8 mouse cellular contexts compared by ENCODE assay signal in the genomic region with DNA sequence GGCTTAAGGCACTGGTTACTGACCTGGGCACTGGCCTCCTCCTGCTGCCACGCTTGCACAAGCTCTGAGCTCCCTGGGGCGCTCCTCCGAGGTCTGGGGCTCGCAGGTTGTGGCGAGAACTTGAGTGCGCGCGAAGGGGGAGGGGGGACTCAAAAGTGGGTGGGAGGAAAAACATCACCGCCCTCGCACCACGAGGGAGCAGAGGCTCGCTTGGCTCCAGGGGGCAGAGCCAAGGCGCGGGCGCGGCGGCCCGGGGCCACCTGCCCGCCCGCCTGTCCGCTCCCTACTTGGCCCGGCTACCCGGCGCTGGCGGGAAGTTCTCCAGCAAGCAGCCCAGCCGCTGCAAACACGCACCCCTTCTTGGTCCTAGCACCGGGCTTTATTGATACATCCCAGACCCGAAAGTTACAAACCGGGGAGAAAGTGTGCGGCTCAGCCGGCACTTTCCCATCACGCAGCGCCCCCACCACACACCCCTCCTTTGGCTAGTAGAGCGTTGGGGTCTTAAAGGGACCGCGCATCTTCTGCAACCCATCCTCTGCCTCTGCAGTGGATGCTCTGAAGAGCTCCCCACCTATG. TPM values are rescaled to one million over a fixed set of nuclear protein-coding genes. Genes with fewer than 3 reads are reported as not detected.
DNase-seq lines count a peak whose midpoint lies in the region; ATAC-seq and TF ChIP-seq lines count a peak whose summit lies in the region.

A gene (minus strand): TSS at position 472 of the 579 bp plus-strand sequence.

- DNase-seq in CD4-positive helper T cell, adult 2 months (ENCODE audit: low read depth, low spot score): peak; percentile 0
- DNase-seq in midbrain, embryonic 14.5 days: peak; percentile 28
- DNase-seq in spleen, postnatal 36 days (ENCODE audit: low spot score in 2 of 2): no peak
- no peak for DNase-seq in natural killer cell, adult 2 months (ENCODE audit: low spot score in 2 of 2)

- H3K4me2 ChIP-seq in forebrain, embryonic 12.5 days: peak within 1 kb of the TSS; percentile 57
- H3K4me2 ChIP-seq in hindbrain, embryonic 13.5 days: peak within 1 kb of the TSS; percentile 65
- H3K4me2 ChIP-seq in limb, embryonic 12.5 days: peak within 1 kb of the TSS; percentile 56
- H3K4me2 ChIP-seq in midbrain, embryonic 14.5 days (ENCODE audit: low read length): peak within 1 kb of the TSS; percentile 61

- H3K27me3 ChIP-seq in E14TG2a.4 (ENCODE audit: insufficient read depth, low read length): peaks cover 11% of the 10 kb centered on the region; the same call in 1 of the 2 replicates
- peaks cover 47% of the 10 kb centered on the region for H3K27me3 ChIP-seq in forebrain, embryonic 12.5 days
- peaks cover 42% of the 10 kb centered on the region for H3K27me3 ChIP-seq in hindbrain, embryonic 13.5 days
- H3K27me3 ChIP-seq in limb, embryonic 12.5 days: peaks cover 45% of the 10 kb centered on the region
- peaks cover 10% of the 10 kb centered on the region; the same call in 1 of the 2 replicates for H3K27me3 ChIP-seq in midbrain, embryonic 14.5 days (ENCODE audit: control insufficient read depth, insufficient read depth, low read length)

- H3K36me3 ChIP-seq in E14TG2a.4 (ENCODE audit: insufficient read depth, low read length): no peaks in the 10 kb centered on the region
- H3K36me3 ChIP-seq in forebrain, embryonic 12.5 days (replicated peaks): no peaks in the 10 kb centered on the region
- no peaks in the 10 kb centered on the region for H3K36me3 ChIP-seq in hindbrain, embryonic 13.5 days
- H3K36me3 ChIP-seq in limb, embryonic 12.5 days: no peaks in the 10 kb centered on the region
- no peaks in the 10 kb centered on the region for H3K36me3 ChIP-seq in midbrain, embryonic 14.5 days (ENCODE audit: control insufficient read depth, insufficient read depth, low read length)

- peak within 1 kb of the TSS; percentile 71 for H3K4me3 ChIP-seq in E14TG2a.4 (replicated peaks; ENCODE audit: low read length)
- H3K4me3 ChIP-seq in forebrain, embryonic 12.5 days (replicated peaks): peak within 1 kb of the TSS; percentile 47
- H3K4me3 ChIP-seq in hindbrain, embryonic 13.5 days: peak within 1 kb of the TSS; percentile 49
- peak within 1 kb of the TSS; percentile 46 for H3K4me3 ChIP-seq in limb, embryonic 12.5 days (replicated peaks)
- H3K4me3 ChIP-seq in midbrain, embryonic 14.5 days (replicated peaks; ENCODE audit: low read depth, low read length): peak within 1 kb of the TSS; percentile 41

- H3K4me1 ChIP-seq in E14TG2a.4 (replicated peaks; ENCODE audit: low read depth, low read length): no peaks in the 10 kb centered on the region
- no peaks in the 10 kb centered on the region for H3K4me1 ChIP-seq in forebrain, embryonic 12.5 days
- H3K4me1 ChIP-seq in hindbrain, embryonic 13.5 days (replicated peaks): no peaks in the 10 kb centered on the region
- H3K4me1 ChIP-seq in limb, embryonic 12.5 days (replicated peaks): no peaks in the 10 kb centered on the region
- H3K4me1 ChIP-seq in midbrain, embryonic 14.5 days (ENCODE audit: control insufficient read depth, insufficient read depth, low read length): 0 out of 2 replicates have a peak, but pooled peaks cover 2% of the 10 kb centered on the region

- H3K9me3 ChIP-seq in E14TG2a.4 (ENCODE audit: low read length): no peaks in the 10 kb centered on the region
- H3K9me3 ChIP-seq in forebrain, embryonic 12.5 days: no peaks in the 10 kb centered on the region
- no peaks in the 10 kb centered on the region for H3K9me3 ChIP-seq in hindbrain, embryonic 13.5 days
- no peaks in the 10 kb centered on the region for H3K9me3 ChIP-seq in limb, embryonic 12.5 days
- no peaks in the 10 kb centered on the region for H3K9me3 ChIP-seq in midbrain, embryonic 14.5 days (ENCODE audit: control insufficient read depth, low read length)

- peak within 1 kb of the TSS; percentile 38 for H3K9ac ChIP-seq in forebrain, embryonic 12.5 days
- peak within 1 kb of the TSS; percentile 55 for H3K9ac ChIP-seq in hindbrain, embryonic 13.5 days
- H3K9ac ChIP-seq in limb, embryonic 12.5 days (replicated peaks): peak within 1 kb of the TSS; percentile 48; the same call in 1 of the 2 replicates
- H3K9ac ChIP-seq in midbrain, embryonic 14.5 days (replicated peaks; ENCODE audit: low read length): no peak within 1 kb of the TSS; the same call in 1 of the 2 replicates

- peak; percentile 71; the same call in 1 of the 2 replicates for ATAC-seq in forebrain, embryonic 12.5 days (ENCODE audit: low FRiP score)
- peak; percentile 61 for ATAC-seq in hindbrain, embryonic 13.5 days (ENCODE audit: low FRiP score)
- ATAC-seq in limb, embryonic 12.5 days (ENCODE audit: insufficient number of reproducible peaks, insufficient read depth, low FRiP score, low TSS enrichment, low read depth): peak; percentile 68; the same call in 1 of the 2 replicates
- ATAC-seq in midbrain, embryonic 14.5 days (ENCODE audit: low FRiP score, low TSS enrichment): peak; percentile 43; the same call in 1 of the 2 replicates

- no peak within 1 kb of the TSS for H3K27ac ChIP-seq in forebrain, embryonic 12.5 days
- H3K27ac ChIP-seq in hindbrain, embryonic 13.5 days: no peak within 1 kb of the TSS
- no peak within 1 kb of the TSS for H3K27ac ChIP-seq in limb, embryonic 12.5 days
- H3K27ac ChIP-seq in midbrain, embryonic 14.5 days (replicated peaks; ENCODE audit: low read depth, low read length): no peak within 1 kb of the TSS

- TF ChIP-seq CTCF in E14TG2a.4 (conservative IDR thresholded peaks at IDR 0.05; ENCODE audit: low read length): no peak

- 20% methylated on average over 17 of the region's 37 CpGs for WGBS in forebrain, embryonic 12.5 days
- 15% methylated on average over 34 of the region's 37 CpGs for WGBS in hindbrain, embryonic 13.5 days
- 14% methylated on average over 21 of the region's 37 CpGs for WGBS in limb, embryonic 12.5 days
- 25% methylated on average over 37 of the region's 37 CpGs for WGBS in midbrain, embryonic 14.5 days

RNA-seq across cellular contexts. Expression of the gene that starts here (rescaled TPM):
- polyA plus RNA-seq in forebrain, embryonic 12.5 days (2016; fragmentation: Nextera tagmentation; extraction: Ambion mirVana): 3.9 and 5.5 TPM in 2 replicates
- polyA plus RNA-seq in hindbrain, embryonic 13.5 days (2015; fragmentation: Nextera tagmentation; extraction: Ambion mirVana): 2.7 and 4.6 TPM in 2 replicates
- 20.4 and 28.1 TPM in 2 replicates for polyA plus RNA-seq in limb, embryonic 12.5 days (2016; fragmentation: Nextera tagmentation; extraction: Ambion mirVana)
- polyA plus RNA-seq in midbrain, embryonic 14.5 days (2014; fragmentation: Nextera tagmentation; extraction: Ambion mirVana): 2.7 and 6.9 TPM in 2 replicates

Comparison
In these comparisons a context has a peak if more than half of its experiments do, and no peak if none do; other contexts are left out.
1. DNase-seq: peak in CD4-positive helper T cell, adult 2 months (single experiment) and midbrain, embryonic 14.5 days (single experiment); none in spleen, postnatal 36 days (0 of 2) and natural killer cell, adult 2 months (0 of 2).
2. Peak in every context shown above with its lines, with median percentiles within 50 percentile points of each other: H3K4me3 ChIP-seq, ATAC-seq and H3K4me2 ChIP-seq.